Comparison of ENCODE assay signal across 8 mouse cellular contexts in genomic region chr8:120832022-120832421, GRCm38 (mm10).
A peak's percentile ranks its signal among the peaks of the same experiment; 100 is the strongest.
DNase-seq lines count a peak whose midpoint lies in the region; ATAC-seq and TF ChIP-seq lines count a peak whose summit lies in the region.

No protein-coding gene starts in this region.

- no peaks in the 10 kb centered on the region for H3K36me3 ChIP-seq in heart, embryonic 12.5 days
- no peaks in the 10 kb centered on the region for H3K36me3 ChIP-seq in intestine, embryonic 16.5 days (ENCODE audit: control insufficient read depth, insufficient read depth, low read length)
- H3K36me3 ChIP-seq in forebrain, embryonic 11.5 days (ENCODE audit: control insufficient read depth, insufficient read depth, low read length): no peaks in the 10 kb centered on the region
- no peaks in the 10 kb centered on the region for H3K36me3 ChIP-seq in forebrain, embryonic 16.5 days (ENCODE audit: control insufficient read depth, insufficient read depth)

- peak overlapping the region; percentile 29 for H3K4me3 ChIP-seq in heart, embryonic 12.5 days
- H3K4me3 ChIP-seq in bone marrow macrophage, adult 2 months (ENCODE audit: insufficient read depth, low read length): peak overlapping the region; percentile 36
- peak overlapping the region; percentile 11 for H3K4me3 ChIP-seq in intestine, embryonic 16.5 days (ENCODE audit: low read length)
- H3K4me3 ChIP-seq in forebrain, embryonic 11.5 days (ENCODE audit: low read depth, low read length): no peak overlapping the region
- H3K4me3 ChIP-seq in forebrain, embryonic 16.5 days (replicated peaks; ENCODE audit: low read length): no peak overlapping the region

- peaks cover 29% of the 10 kb centered on the region for H3K4me1 ChIP-seq in heart, embryonic 12.5 days (replicated peaks)
- H3K4me1 ChIP-seq in bone marrow macrophage, adult 2 months (ENCODE audit: control insufficient read depth, insufficient read depth, low read length): no peaks in the 10 kb centered on the region
- H3K4me1 ChIP-seq in intestine, embryonic 16.5 days (ENCODE audit: control insufficient read depth, insufficient read depth, low read length): peaks cover 5% of the 10 kb centered on the region; the same call in 1 of the 2 replicates
- no peaks in the 10 kb centered on the region for H3K4me1 ChIP-seq in forebrain, embryonic 11.5 days (replicated peaks; ENCODE audit: control insufficient read depth, insufficient read depth, low read length)
- no peaks in the 10 kb centered on the region for H3K4me1 ChIP-seq in forebrain, embryonic 16.5 days (replicated peaks; ENCODE audit: control insufficient read depth, insufficient read depth, low read length)

- TF ChIP-seq CTCF in bone marrow macrophage, adult 2 months (IDR thresholded peaks at IDR 0.05; ENCODE audit: low read depth, low read length): no peak

- ATAC-seq in heart, embryonic 12.5 days (ENCODE audit: insufficient number of reproducible peaks, low FRiP score): 0 out of 2 replicates have a peak, but pooled peaks have one; percentile 43
- peak; percentile 45 for ATAC-seq in intestine, embryonic 16.5 days
- no peak for ATAC-seq in forebrain, embryonic 11.5 days (replicated peaks; ENCODE audit: low FRiP score)
- ATAC-seq in forebrain, embryonic 16.5 days: no peak
- no peak for ATAC-seq in erythroid progenitor cell, adult 5-6 weeks (replicated peaks; ENCODE audit: low FRiP score, poor library complexity, severe bottlenecking)

- WGBS in heart, embryonic 12.5 days: 5% methylated on average over 14 of the region's 14 CpGs
- 14% methylated on average over 13 of the region's 14 CpGs for WGBS in intestine, embryonic 16.5 days
- WGBS in forebrain, embryonic 11.5 days: 64% methylated on average over 14 of the region's 14 CpGs
- 50% methylated on average over 11 of the region's 14 CpGs for WGBS in forebrain, embryonic 16.5 days

- no peak overlapping the region for H3K27ac ChIP-seq in heart, embryonic 12.5 days (ENCODE audit: poor library complexity, severe bottlenecking)
- no peak overlapping the region for H3K27ac ChIP-seq in bone marrow macrophage, adult 2 months (ENCODE audit: insufficient read depth, low read depth, low read length)
- H3K27ac ChIP-seq in intestine, embryonic 16.5 days (ENCODE audit: low read length): peak overlapping the region; percentile 19; the same call in 1 of the 2 replicates
- no peak overlapping the region for H3K27ac ChIP-seq in forebrain, embryonic 11.5 days (ENCODE audit: low read depth, low read length)
- no peak overlapping the region for H3K27ac ChIP-seq in forebrain, embryonic 16.5 days (ENCODE audit: low read length)

- H3K9ac ChIP-seq in heart, embryonic 12.5 days: peak overlapping the region; percentile 47; the same call in 1 of the 2 replicates
- H3K9ac ChIP-seq in intestine, embryonic 16.5 days (ENCODE audit: low read depth, low read length): peak overlapping the region; percentile 56
- H3K9ac ChIP-seq in forebrain, embryonic 11.5 days (ENCODE audit: low read length): no peak overlapping the region
- no peak overlapping the region for H3K9ac ChIP-seq in forebrain, embryonic 16.5 days (replicated peaks; ENCODE audit: low read depth, low read length)

- DNase-seq in heart, adult 18-20 months: no peak
- peak; percentile 54 for DNase-seq in mesoderm, embryonic 11.5 days (ENCODE audit: low read depth, low spot score)
- DNase-seq in forebrain, embryonic 11.5 days (ENCODE audit: low spot score): no peak

- peaks cover 82% of the 10 kb centered on the region for H3K27me3 ChIP-seq in heart, embryonic 12.5 days (replicated peaks)
- H3K27me3 ChIP-seq in intestine, embryonic 16.5 days (replicated peaks; ENCODE audit: control insufficient read depth, insufficient read depth, low read length): no peaks in the 10 kb centered on the region
- H3K27me3 ChIP-seq in forebrain, embryonic 11.5 days (ENCODE audit: control insufficient read depth, insufficient read depth, low read length): no peaks in the 10 kb centered on the region
- H3K27me3 ChIP-seq in forebrain, embryonic 16.5 days (replicated peaks; ENCODE audit: control insufficient read depth, insufficient read depth, low read length): no peaks in the 10 kb centered on the region

- no peaks in the 10 kb centered on the region for H3K9me3 ChIP-seq in heart, embryonic 12.5 days (replicated peaks)
- no peaks in the 10 kb centered on the region for H3K9me3 ChIP-seq in intestine, embryonic 16.5 days (ENCODE audit: control insufficient read depth, low read length)
- H3K9me3 ChIP-seq in forebrain, embryonic 11.5 days (ENCODE audit: control insufficient read depth, low read length): no peaks in the 10 kb centered on the region
- H3K9me3 ChIP-seq in forebrain, embryonic 16.5 days (ENCODE audit: control insufficient read depth, low read length): no peaks in the 10 kb centered on the region

- H3K4me2 ChIP-seq in heart, embryonic 12.5 days: peak overlapping the region; percentile 61
- H3K4me2 ChIP-seq in intestine, embryonic 16.5 days (ENCODE audit: low read depth, low read length): peak overlapping the region; percentile 45
- H3K4me2 ChIP-seq in forebrain, embryonic 11.5 days (ENCODE audit: low read depth, low read length, severe bottlenecking): no peak overlapping the region
- H3K4me2 ChIP-seq in forebrain, embryonic 16.5 days (ENCODE audit: low read length): no peak overlapping the region

- no peak for TF ChIP-seq POLR2A in bone marrow macrophage, adult 2 months (IDR thresholded peaks at IDR 0.05; ENCODE audit: borderline replicate concordance, low read depth, low read length)

Comparison
In these comparisons a context has a peak if more than half of its experiments do, and no peak if none do; other contexts are left out.
1. ATAC-seq: peak in heart, embryonic 12.5 days (single experiment) and intestine, embryonic 16.5 days (single experiment); none in forebrain, embryonic 11.5 days (single experiment), forebrain, embryonic 16.5 days (single experiment) and erythroid progenitor cell, adult 5-6 weeks (single experiment).
2. H3K4me2 ChIP-seq: peak in heart, embryonic 12.5 days (single experiment) and intestine, embryonic 16.5 days (single experiment); none in forebrain, embryonic 11.5 days (single experiment) and forebrain, embryonic 16.5 days (single experiment).
3. H3K4me3 ChIP-seq: peak in heart, embryonic 12.5 days (single experiment), bone marrow macrophage, adult 2 months (single experiment) and intestine, embryonic 16.5 days (single experiment); none in forebrain, embryonic 11.5 days (single experiment) and forebrain, embryonic 16.5 days (single experiment).
4. H3K9ac ChIP-seq: peak in heart, embryonic 12.5 days (single experiment) and intestine, embryonic 16.5 days (single experiment); none in forebrain, embryonic 11.5 days (single experiment) and forebrain, embryonic 16.5 days (single experiment).